Mouse (Mus musculus): ENCODE data around the gene Slc38a7. TPM values are rescaled to one million over a fixed set of nuclear protein-coding genes. Genes with fewer than 3 reads are reported as not detected.

The Slc38a7 gene
- polyA plus RNA-seq, 1 experiment from 2014 or later: 39.9 TPM

DNA sequence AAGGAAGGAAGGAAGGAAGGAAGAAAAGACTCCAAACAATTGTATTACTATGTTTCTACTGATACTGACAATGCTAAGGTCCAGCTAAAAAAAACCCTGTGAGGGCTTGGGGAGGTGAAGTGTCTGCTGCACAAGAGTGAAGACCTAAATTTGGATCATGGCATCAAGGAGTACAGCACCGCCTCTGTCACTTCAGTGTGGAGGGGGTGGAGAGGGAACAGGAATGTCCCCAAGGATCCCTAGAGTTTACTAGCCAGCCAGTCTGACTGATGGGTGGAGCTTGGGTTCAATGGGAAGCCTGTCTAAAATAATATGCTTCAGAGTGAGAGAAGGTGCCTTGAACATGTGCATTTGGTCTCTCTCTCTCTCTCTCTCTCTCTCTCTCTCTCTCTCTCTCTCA is 35.1 kb downstream of the Slc38a7 start:
- no peak overlapping the region for H3K27ac ChIP-seq (ENCODE audit: low read depth, low read length)
- H3K4me3 ChIP-seq (ENCODE audit: low read depth, low read length): no peak overlapping the region
- H3K36me3 ChIP-seq (ENCODE audit: control insufficient read depth, insufficient read depth): no peaks in the 10 kb centered on the region
- ATAC-seq: no peak
- no peak overlapping the region for H3K9ac ChIP-seq (ENCODE audit: low read depth, low read length)
- 71% methylated on average over 1 of the region's 1 CpGs for WGBS
- no peaks in the 10 kb centered on the region for H3K4me1 ChIP-seq (replicated peaks; ENCODE audit: control insufficient read depth, insufficient read depth, low read length)
- no peaks in the 10 kb centered on the region for H3K27me3 ChIP-seq (replicated peaks; ENCODE audit: control insufficient read depth, insufficient read depth, low read length)
- TF ChIP-seq CTCF (IDR thresholded peaks at IDR 0.05; ENCODE audit: low read depth): no peak
- no peak overlapping the region for H3K4me2 ChIP-seq (replicated peaks; ENCODE audit: low read depth)
- H3K9me3 ChIP-seq (ENCODE audit: control insufficient read depth): no peaks in the 10 kb centered on the region

DNA sequence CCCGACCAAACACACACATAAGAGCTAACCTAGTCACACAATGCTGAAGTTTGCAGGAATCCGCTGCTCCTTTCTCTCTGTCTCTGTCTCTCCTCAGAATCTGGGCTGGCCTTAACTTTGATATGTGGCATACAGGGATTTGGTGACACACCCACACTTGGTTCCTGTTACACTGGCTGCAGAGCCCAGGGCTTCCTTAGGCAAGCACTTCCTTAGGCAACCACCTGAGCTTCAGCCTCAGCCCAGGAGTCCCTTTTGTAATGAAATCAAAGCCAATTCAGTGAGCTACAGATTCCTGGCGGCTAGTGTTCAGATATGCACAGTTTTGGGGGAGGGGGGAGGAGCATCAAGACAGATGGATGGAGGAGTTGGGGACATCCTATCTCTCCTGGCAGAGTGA is 35.7 kb downstream of the Slc38a7 start:
- 75% methylated on average over 3 of the region's 3 CpGs for WGBS
- Histone ChIP-seq H3K36me3 (ENCODE audit: control insufficient read depth, insufficient read depth) (no peaks in the 10 kb centered on the region), H3K4me1 (replicated peaks; ENCODE audit: control insufficient read depth, insufficient read depth, low read length) (no peaks in the 10 kb centered on the region), H3K9ac (ENCODE audit: low read depth, low read length) (no peak overlapping the region), H3K4me2 (replicated peaks; ENCODE audit: low read depth) (no peak overlapping the region), H3K9me3 (ENCODE audit: control insufficient read depth) (no peaks in the 10 kb centered on the region), H3K27me3 (replicated peaks; ENCODE audit: control insufficient read depth, insufficient read depth, low read length) (no peaks in the 10 kb centered on the region), H3K4me3 (ENCODE audit: low read depth, low read length) (no peak overlapping the region), H3K27ac (ENCODE audit: low read depth, low read length) (no peak overlapping the region)
- no peak for ATAC-seq
- no peak for TF ChIP-seq CTCF (IDR thresholded peaks at IDR 0.05; ENCODE audit: low read depth)

DNA sequence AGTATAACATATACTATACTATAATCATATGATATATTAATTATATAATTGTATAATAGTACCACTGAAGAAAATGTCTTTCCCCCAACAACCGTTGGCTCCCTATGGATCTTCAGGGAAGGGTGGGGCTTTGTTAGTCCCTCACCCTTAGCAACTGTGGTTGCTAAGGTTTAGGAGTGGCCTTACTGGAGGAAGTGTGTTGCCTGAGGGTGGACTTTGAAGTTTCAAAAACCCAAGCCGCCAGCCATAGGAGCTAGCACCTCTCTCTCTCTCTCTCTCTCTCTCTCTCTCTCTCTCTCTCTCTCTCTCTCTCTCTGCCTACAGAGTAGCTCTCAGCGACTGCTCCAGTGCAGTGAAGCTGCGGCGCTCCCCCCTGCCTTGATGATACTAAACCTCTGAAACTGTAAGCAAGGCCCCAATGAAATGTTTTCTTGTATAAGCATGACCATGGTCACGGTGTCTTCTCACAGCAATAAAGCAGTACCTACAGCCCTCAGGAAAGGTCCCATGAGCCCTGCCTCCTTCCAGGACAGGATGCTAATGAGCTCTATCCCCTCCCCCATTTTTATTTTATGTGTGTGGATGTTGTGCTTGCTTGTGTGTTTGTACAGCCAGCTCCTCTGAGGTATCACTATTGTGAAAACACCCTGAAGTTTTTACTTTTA is 37.2 kb downstream of the Slc38a7 start:
- H3K9ac ChIP-seq (ENCODE audit: low read depth, low read length): no peak overlapping the region; the same call in 1 of the 2 replicates
- H3K4me1 ChIP-seq (replicated peaks; ENCODE audit: control insufficient read depth, insufficient read depth, low read length): no peaks in the 10 kb centered on the region
- no peaks in the 10 kb centered on the region for H3K27me3 ChIP-seq (replicated peaks; ENCODE audit: control insufficient read depth, insufficient read depth, low read length)
- no peaks in the 10 kb centered on the region for H3K9me3 ChIP-seq (ENCODE audit: control insufficient read depth)
- 0 out of 2 replicates have a peak overlapping the region, but pooled peaks have one; percentile 24 for H3K4me2 ChIP-seq (replicated peaks; ENCODE audit: low read depth)
- H3K27ac ChIP-seq (ENCODE audit: low read depth, low read length): no peak overlapping the region; the same call in 1 of the 2 replicates
- 27% methylated on average over 6 of the region's 6 CpGs for WGBS
- peak; percentile 87 for ATAC-seq
- no peak overlapping the region for H3K4me3 ChIP-seq (ENCODE audit: low read depth, low read length)
- no peak for TF ChIP-seq CTCF (IDR thresholded peaks at IDR 0.05; ENCODE audit: low read depth)
- no peaks in the 10 kb centered on the region for H3K36me3 ChIP-seq (ENCODE audit: control insufficient read depth, insufficient read depth)

DNA sequence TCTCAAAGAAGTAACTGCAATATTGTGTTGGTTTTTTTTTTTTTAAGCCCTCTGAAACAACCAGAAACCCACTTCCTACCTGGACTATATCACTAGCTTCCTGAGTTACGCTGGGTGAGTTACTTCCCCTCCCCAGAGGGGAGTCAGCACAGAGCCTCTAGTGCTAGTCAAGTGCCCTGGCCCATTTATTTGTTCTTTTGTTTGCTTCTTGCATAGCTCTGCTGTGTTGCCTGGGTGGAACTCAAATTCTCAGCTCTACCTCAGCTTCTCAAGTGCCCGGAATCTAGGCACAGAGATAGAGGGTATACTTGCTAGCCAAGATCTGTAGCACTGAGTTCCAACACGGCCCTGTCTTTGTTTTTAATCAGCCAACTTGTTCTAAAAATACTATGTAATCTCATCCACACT is 43.2 kb downstream of the Slc38a7 start:
- Histone ChIP-seq H3K4me3 (ENCODE audit: low read depth, low read length) (no peak overlapping the region), H3K4me1 (replicated peaks; ENCODE audit: control insufficient read depth, insufficient read depth, low read length) (peaks cover 7% of the 10 kb centered on the region; the same call in 1 of the 2 replicates), H3K9ac (ENCODE audit: low read depth, low read length) (no peak overlapping the region), H3K36me3 (ENCODE audit: control insufficient read depth, insufficient read depth) (no peaks in the 10 kb centered on the region), H3K9me3 (ENCODE audit: control insufficient read depth) (no peaks in the 10 kb centered on the region), H3K27ac (ENCODE audit: low read depth, low read length) (no peak overlapping the region), H3K27me3 (replicated peaks; ENCODE audit: control insufficient read depth, insufficient read depth, low read length) (no peaks in the 10 kb centered on the region), H3K4me2 (replicated peaks; ENCODE audit: low read depth) (no peak overlapping the region)
- no peak for ATAC-seq
- no peak for TF ChIP-seq CTCF (IDR thresholded peaks at IDR 0.05; ENCODE audit: low read depth)
- WGBS: 44% methylated on average over 3 of the region's 3 CpGs

DNA sequence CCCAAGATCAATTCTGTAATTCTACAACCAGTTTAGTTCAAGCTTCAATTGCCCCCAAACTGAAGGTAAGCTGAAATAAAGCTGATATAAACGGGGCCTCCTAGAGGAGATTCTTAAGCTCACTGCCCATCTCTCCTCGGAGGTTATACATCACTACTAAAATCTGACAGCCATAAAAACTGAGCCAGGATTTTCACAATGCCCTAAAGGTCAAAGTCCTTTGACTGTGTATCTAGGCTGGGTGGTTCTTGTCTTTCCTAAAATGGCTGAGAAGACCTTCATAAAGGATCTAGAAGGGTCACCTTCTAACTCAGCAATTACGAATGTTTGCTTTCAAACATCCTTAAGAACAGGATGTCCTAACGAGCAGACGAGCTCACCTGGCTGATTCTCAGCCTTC is 44.2 kb downstream of the Slc38a7 start:
- H3K9me3 ChIP-seq (ENCODE audit: control insufficient read depth): no peaks in the 10 kb centered on the region
- H3K4me3 ChIP-seq (ENCODE audit: low read depth, low read length): no peak overlapping the region
- H3K27ac ChIP-seq (ENCODE audit: low read depth, low read length): no peak overlapping the region
- no peak overlapping the region for H3K4me2 ChIP-seq (replicated peaks; ENCODE audit: low read depth)
- H3K27me3 ChIP-seq (replicated peaks; ENCODE audit: control insufficient read depth, insufficient read depth, low read length): no peaks in the 10 kb centered on the region
- no peak for TF ChIP-seq CTCF (IDR thresholded peaks at IDR 0.05; ENCODE audit: low read depth)
- ATAC-seq: no peak
- H3K36me3 ChIP-seq (ENCODE audit: control insufficient read depth, insufficient read depth): no peaks in the 10 kb centered on the region
- no peak overlapping the region for H3K9ac ChIP-seq (ENCODE audit: low read depth, low read length)
- peaks cover 7% of the 10 kb centered on the region; the same call in 1 of the 2 replicates for H3K4me1 ChIP-seq (replicated peaks; ENCODE audit: control insufficient read depth, insufficient read depth, low read length)
- 40% methylated on average over 5 of the region's 5 CpGs for WGBS

DNA sequence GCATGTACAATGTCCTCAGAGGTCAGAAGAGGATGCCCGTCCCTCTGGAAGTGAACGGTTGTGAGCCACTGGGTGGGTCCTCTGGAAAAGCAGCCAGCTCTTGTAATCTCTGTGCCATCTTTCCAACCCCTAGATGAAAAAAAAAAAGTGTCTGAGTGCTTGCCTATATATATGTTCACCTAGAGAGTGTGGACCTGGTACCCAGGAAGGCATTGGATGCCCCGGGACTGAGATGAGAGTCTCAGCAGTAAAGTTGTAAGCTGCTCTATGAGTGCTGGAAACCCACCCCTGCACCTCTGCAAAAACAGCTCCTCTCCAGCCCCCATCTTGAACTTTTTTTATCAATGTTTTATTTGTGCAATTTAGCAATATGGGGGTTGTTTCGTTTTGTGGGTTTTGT is 44.7 kb downstream of the Slc38a7 start:
- H3K4me3 ChIP-seq (ENCODE audit: low read depth, low read length): no peak overlapping the region
- no peak overlapping the region for H3K27ac ChIP-seq (ENCODE audit: low read depth, low read length)
- TF ChIP-seq CTCF (IDR thresholded peaks at IDR 0.05; ENCODE audit: low read depth): no peak
- no peaks in the 10 kb centered on the region for H3K9me3 ChIP-seq (ENCODE audit: control insufficient read depth)
- H3K36me3 ChIP-seq (ENCODE audit: control insufficient read depth, insufficient read depth): no peaks in the 10 kb centered on the region
- H3K27me3 ChIP-seq (replicated peaks; ENCODE audit: control insufficient read depth, insufficient read depth, low read length): no peaks in the 10 kb centered on the region
- H3K4me1 ChIP-seq (replicated peaks; ENCODE audit: control insufficient read depth, insufficient read depth, low read length): peaks cover 7% of the 10 kb centered on the region; the same call in 1 of the 2 replicates
- peak overlapping the region; percentile 78; the same call in 1 of the 2 replicates for H3K4me2 ChIP-seq (replicated peaks; ENCODE audit: low read depth)
- H3K9ac ChIP-seq (ENCODE audit: low read depth, low read length): no peak overlapping the region
- no peak for ATAC-seq
- WGBS: 68% methylated on average over 4 of the region's 4 CpGs
